Mouse (Mus musculus): Measurements from ENCODE around the gene Spaca5. TPM values are rescaled to one million over a fixed set of nuclear protein-coding genes. Genes with fewer than 3 reads are reported as not detected.

Gene Spaca5
- polyA plus RNA-seq, 2 experiments, result not detected

GRCm38 (mm10) chrX:21088983-21089866, 21.0 kb downstream of the Spaca5 start, which contains the start of gene Zfp300:
Gene Zfp300, minus strand, starts transcription at chrX:21089527.
- no peak for TF ChIP-seq EP300 (IDR thresholded peaks at IDR 0.05; ENCODE audit: low read depth)
- no peak for TF ChIP-seq CTCF (IDR thresholded peaks at IDR 0.05; ENCODE audit: low read depth)
- no peaks in the 10 kb centered on the region for H3K36me3 ChIP-seq (replicated peaks; ENCODE audit: control insufficient read depth, insufficient read depth, low read depth)

GRCm38 (mm10) chrX:21089867-21090239, 21.6 kb downstream of the Spaca5 start:
- Histone ChIP-seq H3K4me3 (ENCODE audit: insufficient read depth in 1 of 2, low read depth in 2 of 2, low read length in 2 of 2) (no peak overlapping the region), H3K9me3 (ENCODE audit: control insufficient read depth, low read length) (no peaks in the 10 kb centered on the region), H3K4me1 (replicated peaks; ENCODE audit: control insufficient read depth in 2 of 2, insufficient read depth in 2 of 2, low read length in 1 of 2) (no peaks in the 10 kb centered on the region), H3K4me2 (ENCODE audit: low read depth) (peak overlapping the region; percentile 64; the same call in 1 of the 2 replicates), H3K9ac (replicated peaks) (no peak overlapping the region), H3K27ac (no peak overlapping the region), H3K27me3 (ENCODE audit: control insufficient read depth, insufficient read depth, low read length) (no peaks in the 10 kb centered on the region), H3K36me3 (replicated peaks; ENCODE audit: control insufficient read depth, insufficient read depth, low read depth) (no peaks in the 10 kb centered on the region)
- TF ChIP-seq CTCF (IDR thresholded peaks at IDR 0.05; ENCODE audit: low read depth) (no peak), EP300 (IDR thresholded peaks at IDR 0.05; ENCODE audit: low read depth) (no peak)
- DNase-seq (ENCODE audit: low read depth in 3 of 3, low spot score in 3 of 3) (no peak), ATAC-seq (ENCODE audit: insufficient read depth) (no peak)
- 43% methylated on average over 7 of the region's 7 CpGs for WGBS (ENCODE audit: insufficient replicate concordance)

More at GRCm38 (mm10) chrX:21088983-21089866, 21.0 kb downstream of the Spaca5 start, which contains the start of gene Zfp300:
- Histone ChIP-seq H3K27me3 (ENCODE audit: control insufficient read depth, insufficient read depth, low read length) (no peaks in the 10 kb centered on the region), H3K27ac (no peak within 1 kb of the TSS), H3K9ac (replicated peaks) (no peak within 1 kb of the TSS), H3K4me1 (replicated peaks; ENCODE audit: control insufficient read depth in 2 of 2, insufficient read depth in 2 of 2, low read length in 1 of 2) (no peaks in the 10 kb centered on the region), H3K4me2 (ENCODE audit: low read depth) (peak within 1 kb of the TSS; percentile 64), H3K9me3 (ENCODE audit: control insufficient read depth, low read length) (no peaks in the 10 kb centered on the region), H3K4me3 (ENCODE audit: insufficient read depth in 1 of 2, low read depth in 2 of 2, low read length in 2 of 2) (peak within 1 kb of the TSS; percentile 43 to 63)
- peak; percentile 7 to 23 (median 12) for DNase-seq (ENCODE audit: low read depth in 3 of 3, low spot score in 3 of 3)
- whole genome bisulfite sequencing (ENCODE audit: insufficient replicate concordance), result 14% methylated on average over 27 of the region's 27 CpGs
- ATAC-seq (ENCODE audit: insufficient read depth), result no peak

GRCm38 (mm10) chrX:21115520-21115919, 47.3 kb downstream of the Spaca5 start, which contains the start of gene Ssxa1:
Gene Ssxa1, plus strand, starts transcription at chrX:21115820.
- Histone ChIP-seq H3K27ac (no peak within 1 kb of the TSS), H3K4me2 (ENCODE audit: low read depth) (no peak within 1 kb of the TSS), H3K4me1 (replicated peaks; ENCODE audit: control insufficient read depth in 2 of 2, insufficient read depth in 2 of 2, low read length in 1 of 2) (no peaks in the 10 kb centered on the region), H3K36me3 (replicated peaks; ENCODE audit: control insufficient read depth, insufficient read depth, low read depth) (no peaks in the 10 kb centered on the region), H3K9me3 (ENCODE audit: control insufficient read depth, low read length) (no peaks in the 10 kb centered on the region), H3K4me3 (ENCODE audit: insufficient read depth in 1 of 2, low read depth in 2 of 2, low read length in 2 of 2) (no peak within 1 kb of the TSS), H3K27me3 (ENCODE audit: control insufficient read depth, insufficient read depth, low read length) (no peaks in the 10 kb centered on the region), H3K9ac (replicated peaks) (no peak within 1 kb of the TSS)
- WGBS (ENCODE audit: insufficient replicate concordance), result 56% methylated on average over 4 of the region's 4 CpGs
- DNase-seq (ENCODE audit: low read depth in 3 of 3, low spot score in 3 of 3), result no peak
- TF ChIP-seq EP300 (IDR thresholded peaks at IDR 0.05; ENCODE audit: low read depth), result no peak
- TF ChIP-seq CTCF (IDR thresholded peaks at IDR 0.05; ENCODE audit: low read depth), result no peak
- no peak for ATAC-seq (ENCODE audit: insufficient read depth)

Other genes with a start within 250 kb of the Spaca5 start
- gene Timp1, start 198.2 kb upstream of the Spaca5 start, polyA plus RNA-seq (2012; rRNA removed), result 1.6 and 1.7 TPM in 2 replicates
- 2.0 and 2.8 TPM in 2 replicates for gene Timp1, start 198.2 kb upstream of the Spaca5 start, polyA plus RNA-seq (2014; fragmentation: Nextera tagmentation; extraction: Ambion mirVana)
- gene Syn1, start 147.4 kb upstream of the Spaca5 start, polyA plus RNA-seq (2012; rRNA removed), result 0.02 and 0.08 TPM in 2 replicates
- 0.05 and 0.06 TPM in 2 replicates for gene Syn1, start 147.4 kb upstream of the Spaca5 start, polyA plus RNA-seq (2014; fragmentation: Nextera tagmentation; extraction: Ambion mirVana)
- gene Cfp, start 136.9 kb upstream of the Spaca5 start, polyA plus RNA-seq (2012; rRNA removed), result 16.9 and 19.9 TPM in 2 replicates
- 20.6 and 22.7 TPM in 2 replicates for gene Cfp, start 136.9 kb upstream of the Spaca5 start, polyA plus RNA-seq (2014; fragmentation: Nextera tagmentation; extraction: Ambion mirVana)
- gene Elk1, start 117.8 kb upstream of the Spaca5 start, polyA plus RNA-seq (2012; rRNA removed), result 1.9 and 2.3 TPM in 2 replicates
- gene Elk1, start 117.8 kb upstream of the Spaca5 start, polyA plus RNA-seq (2014; fragmentation: Nextera tagmentation; extraction: Ambion mirVana), result 0.87 and 1.0 TPM in 2 replicates
- gene Uxt, start 106.4 kb upstream of the Spaca5 start, polyA plus RNA-seq (2012; rRNA removed), result 12.3 and 13.9 TPM in 2 replicates
- gene Uxt, start 106.4 kb upstream of the Spaca5 start, polyA plus RNA-seq (2014; fragmentation: Nextera tagmentation; extraction: Ambion mirVana), result 46.6 and 46.7 TPM in 2 replicates
- gene Zfp182, start 6.1 kb upstream of the Spaca5 start, polyA plus RNA-seq (2012; rRNA removed), result 0.79 and 1.6 TPM in 2 replicates
- gene Zfp182, start 6.1 kb upstream of the Spaca5 start, polyA plus RNA-seq (2014; fragmentation: Nextera tagmentation; extraction: Ambion mirVana), result 1.8 and 2.0 TPM in 2 replicates
- 0.01 and 0.02 TPM in 2 replicates for gene Zfp300, start 21.1 kb downstream of the Spaca5 start, polyA plus RNA-seq (2012; rRNA removed)
- 0.05 and 0.14 TPM in 2 replicates for gene Zfp300, start 21.1 kb downstream of the Spaca5 start, polyA plus RNA-seq (2014; fragmentation: Nextera tagmentation; extraction: Ambion mirVana)
- gene Ssxa1, start 47.4 kb downstream of the Spaca5 start, polyA plus RNA-seq (2012; rRNA removed), result not detected in 2 replicates
- gene Ssxa1, start 47.4 kb downstream of the Spaca5 start, polyA plus RNA-seq (2014; fragmentation: Nextera tagmentation; extraction: Ambion mirVana), result not detected in 2 replicates
- not detected in 2 replicates for gene Gm21876, start 107.2 kb downstream of the Spaca5 start, polyA plus RNA-seq (2012; rRNA removed)
- not detected in 2 replicates for gene Gm21876, start 107.2 kb downstream of the Spaca5 start, polyA plus RNA-seq (2014; fragmentation: Nextera tagmentation; extraction: Ambion mirVana)

Measured in liver, embryonic 14.5 days (tissue).